Mouse (Mus musculus) cerebellum, postnatal 14 days (tissue): ENCODE results near the gene Vmn1r189.
"Not testable (repeated sequence)": the region's sequence is repeated elsewhere in the genome, so short reads cannot be mapped to it uniquely, and the experiment has no call there.

ENCODE experiments used
- DNase-seq, 2 experiments: peaks; one replicate each; pipeline ENCODE4 v3.0.0; 2021; ENCODE audit warnings: mixed read lengths in 2 of 2

The Vmn1r189 gene

GRCm38 (mm10) chr13:22105724-22106123 lies at the start of gene Vmn1r189:
Vmn1r189 (minus strand) TSS chr13:22105824.
- not testable (repeated sequence) for DNase-seq

GRCm38 (mm10) chr13:22136495-22137293 lies 31.1 kb upstream of the Vmn1r189 start:
- DNase-seq, result not testable (repeated sequence)

- not testable (repeated sequence) for DNase-seq
Observed at GRCm38 (mm10) chr13:22084140-22084539, 21.5 kb downstream of the Vmn1r189 start, which contains the start of gene Vmn1r188. Vmn1r188 (plus strand) TSS chr13:22084440.

GRCm38 (mm10) chr13:22063468-22063867 lies 42.2 kb downstream of the Vmn1r189 start:
- DNase-seq, result no peak

GRCm38 (mm10) chr13:22061422-22061821 lies 44.2 kb downstream of the Vmn1r189 start:
- DNase-seq, result no peak

GRCm38 (mm10) chr13:22053754-22054153 lies 51.9 kb downstream of the Vmn1r189 start:
- DNase-seq, result no peak

- DNase-seq, result no peak
Observed at GRCm38 (mm10) chr13:22051523-22051859, 54.1 kb downstream of the Vmn1r189 start.

GRCm38 (mm10) chr13:22050591-22051522 lies 54.8 kb downstream of the Vmn1r189 start:
- DNase-seq, result peak; percentile 86 to 89
